Mouse (Mus musculus) forebrain, embryonic 15.5 days (tissue): ENCODE results near the gene Defa31. TPM values are rescaled to one million over a fixed set of nuclear protein-coding genes. Genes with fewer than 3 reads are reported as not detected.
"Not testable (repeated sequence)": the region's sequence is repeated elsewhere in the genome, so short reads cannot be mapped to it uniquely, and the experiment has no call there.

Experiments used
- ATAC-seq: fragments of 200-750 bp; cut with Nextera tagmentation; replicated peaks from 2 replicates; pipeline ENCODE4 v1.8.0; 2017; ENCODE audit warnings: mild to moderate bottlenecking, moderate TSS enrichment, moderate library complexity
- H3K27ac ChIP-seq: fragments of 300-500 bp; sonication (generic); replicated peaks from 2 replicates; pipeline ENCODE4 v1.5.1; 2015; ENCODE audit warnings: mild to moderate bottlenecking, inconsistent platforms
- H3K27me3 ChIP-seq: fragments of 300-500 bp; sonication (generic); 2 replicates; pipeline ENCODE4 v1.6.1; 2015; ENCODE audit warnings: inconsistent platforms
- H3K36me3 ChIP-seq: fragments of 300-500 bp; sonication (generic); 2 replicates; pipeline ENCODE4 v1.6.1; 2015; ENCODE audit warnings: mild to moderate bottlenecking, inconsistent platforms
- H3K4me1 ChIP-seq: fragments of 300-500 bp; sonication (generic); 2 replicates; pipeline ENCODE4 v1.6.1; 2015; ENCODE audit warnings: inconsistent platforms
- H3K4me2 ChIP-seq: fragments of 300-500 bp; sonication (generic); replicated peaks from 2 replicates; pipeline ENCODE4 v1.6.1; 2015; ENCODE audit warnings: mild to moderate bottlenecking, inconsistent platforms
- H3K4me3 ChIP-seq: fragments of 300-500 bp; sonication (generic); 2 replicates; pipeline ENCODE4 v1.5.1; 2015; ENCODE audit warnings: mild to moderate bottlenecking, inconsistent platforms
- H3K9ac ChIP-seq: fragments of 300-500 bp; sonication (generic); replicated peaks from 2 replicates; pipeline ENCODE4 v1.6.1; 2015; ENCODE audit warnings: mild to moderate bottlenecking, inconsistent platforms
- H3K9me3 ChIP-seq: fragments of 300-500 bp; sonication (generic); 2 replicates; pipeline ENCODE4 v1.6.1; 2016; ENCODE audit warnings: inconsistent platforms
- WGBS: fragments of 180-500 bp; shearing (Covaris S2); methylation state at CpG from one replicate; pipeline ENCODE4 v1.1.7; 2015; ENCODE audit warnings: mixed read lengths; 5-methylcytosine and 5-hydroxymethylcytosine counted together
- polyA plus RNA-seq: library from polyadenylated mRNA; unstranded; fragments of >200 nt; fragmentation: Nextera tagmentation; extraction: Ambion mirVana; gene quantifications from 2 replicates; pipeline ENCODE4 v1.2.1, GENCODE M21; 2015

Gene Defa31
- not detected in 2 replicates for polyA plus RNA-seq

GRCm38 (mm10) chr8:21191314-21191713 lies at the start of gene Defa31:
Gene Defa31 (plus strand): TSS chr8:21191614.
- H3K9ac ChIP-seq, H3K27me3 ChIP-seq, H3K9me3 ChIP-seq, H3K4me2 ChIP-seq, H3K4me1 ChIP-seq, H3K36me3 ChIP-seq, H3K4me3 ChIP-seq, H3K27ac ChIP-seq, ATAC-seq: not testable (repeated sequence)
- no CpG with 5 or more reads among the region's 1 CpGs for WGBS

DNA sequence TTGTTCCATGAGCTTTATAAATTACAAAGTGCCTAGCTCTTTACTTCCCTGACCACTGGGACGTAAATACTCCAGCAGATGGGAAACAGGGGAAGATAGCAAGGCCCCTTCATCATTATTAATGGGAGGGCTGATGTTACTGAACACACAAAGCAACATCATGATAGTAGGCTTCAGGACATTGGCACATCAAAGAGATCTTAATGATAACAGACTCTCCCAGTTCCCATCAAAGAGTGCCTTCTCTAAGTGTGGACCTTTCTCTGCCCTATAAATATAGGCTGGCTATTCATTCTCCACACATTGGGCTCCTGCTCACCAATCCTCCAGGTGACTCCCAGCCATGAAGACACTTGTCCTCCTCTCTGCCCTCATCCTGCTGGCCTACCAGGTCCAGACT lies 29.4 kb upstream of the Defa31 start, which contains the start of gene Defa22:
Gene Defa22, plus strand, starts transcription at position 301 of the 400 bp plus-strand sequence.
- not testable (repeated sequence) for H3K4me2 ChIP-seq, H3K4me3 ChIP-seq, H3K36me3 ChIP-seq, H3K27ac ChIP-seq, H3K9ac ChIP-seq, H3K27me3 ChIP-seq, ATAC-seq, H3K9me3 ChIP-seq, H3K4me1 ChIP-seq
- no CpG with 5 or more reads among the region's 1 CpGs for WGBS

- ATAC-seq, H3K36me3 ChIP-seq, H3K4me3 ChIP-seq, H3K27me3 ChIP-seq, H3K4me1 ChIP-seq, H3K9me3 ChIP-seq, H3K27ac ChIP-seq, H3K9ac ChIP-seq, H3K4me2 ChIP-seq: not testable (repeated sequence)
- WGBS, result no CpG with 5 or more reads among the region's 1 CpGs
These were observed 9.8 kb downstream of the Defa31 start, which contains the start of gene Gm15293 for GRCm38 (mm10) chr8:21201261-21201660. Gene Gm15293 (plus strand): TSS chr8:21201561.

Other genes with a start within 250 kb of the Defa31 start
- not detected in 2 replicates for gene AY761185, start 246.9 kb upstream of the Defa31 start, polyA plus RNA-seq
- not detected in 2 replicates for gene Defa21, start 166.1 kb upstream of the Defa31 start, polyA plus RNA-seq
- not detected in 2 replicates for gene Defa23, start 136.6 kb upstream of the Defa31 start, polyA plus RNA-seq
- gene Defa35, start 126.6 kb upstream of the Defa31 start, polyA plus RNA-seq, result not detected in 2 replicates
- gene Defa25, start 107.2 kb upstream of the Defa31 start, polyA plus RNA-seq, result not detected in 2 replicates
- gene Gm14851, start 95.6 kb upstream of the Defa31 start, polyA plus RNA-seq, result not detected in 2 replicates
- not detected in 2 replicates for gene Defa30, start 57.0 kb upstream of the Defa31 start, polyA plus RNA-seq
- gene Defa22, start 29.3 kb upstream of the Defa31 start, polyA plus RNA-seq, result not detected in 2 replicates
- gene Gm15293, start 9.9 kb downstream of the Defa31 start, polyA plus RNA-seq, result not detected in 2 replicates
- not detected in 2 replicates for gene Gm15292, start 58.1 kb downstream of the Defa31 start, polyA plus RNA-seq
- gene Defa27, start 123.9 kb downstream of the Defa31 start, polyA plus RNA-seq, result not detected in 2 replicates
- not detected in 2 replicates for gene Defa29, start 135.4 kb downstream of the Defa31 start, polyA plus RNA-seq
- not detected in 2 replicates for gene Defa2, start 186.9 kb downstream of the Defa31 start, polyA plus RNA-seq
- gene Defa33, start 200.2 kb downstream of the Defa31 start, polyA plus RNA-seq, result not detected in 2 replicates
- gene Defa36, start 235.8 kb downstream of the Defa31 start, polyA plus RNA-seq, result not detected in 2 replicates